Mouse (Mus musculus): ENCODE data around the gene Gpc6.

Gene Gpc6

DNA sequence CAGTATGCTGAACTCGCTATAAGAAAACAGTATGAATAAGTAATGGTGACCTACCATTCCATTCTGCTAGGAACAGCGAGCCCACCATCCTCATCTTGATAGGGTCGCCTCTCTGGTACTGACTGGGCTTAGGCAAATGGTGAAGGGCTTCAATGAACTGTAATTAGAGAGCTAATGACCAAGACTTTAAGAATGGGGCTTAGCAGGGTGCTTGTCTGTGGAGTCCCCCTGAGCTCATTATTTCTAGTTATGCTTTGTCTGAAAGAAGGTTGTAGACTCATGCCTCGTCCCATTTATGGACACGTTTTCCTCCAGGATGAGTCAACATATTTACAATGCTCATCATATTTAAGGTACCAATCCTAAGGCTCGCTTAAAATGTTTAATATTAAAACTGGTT lies 313.1 kb downstream of the Gpc6 start:
- DNase-seq (ENCODE audit: low read depth, low spot score): no peak

DNA sequence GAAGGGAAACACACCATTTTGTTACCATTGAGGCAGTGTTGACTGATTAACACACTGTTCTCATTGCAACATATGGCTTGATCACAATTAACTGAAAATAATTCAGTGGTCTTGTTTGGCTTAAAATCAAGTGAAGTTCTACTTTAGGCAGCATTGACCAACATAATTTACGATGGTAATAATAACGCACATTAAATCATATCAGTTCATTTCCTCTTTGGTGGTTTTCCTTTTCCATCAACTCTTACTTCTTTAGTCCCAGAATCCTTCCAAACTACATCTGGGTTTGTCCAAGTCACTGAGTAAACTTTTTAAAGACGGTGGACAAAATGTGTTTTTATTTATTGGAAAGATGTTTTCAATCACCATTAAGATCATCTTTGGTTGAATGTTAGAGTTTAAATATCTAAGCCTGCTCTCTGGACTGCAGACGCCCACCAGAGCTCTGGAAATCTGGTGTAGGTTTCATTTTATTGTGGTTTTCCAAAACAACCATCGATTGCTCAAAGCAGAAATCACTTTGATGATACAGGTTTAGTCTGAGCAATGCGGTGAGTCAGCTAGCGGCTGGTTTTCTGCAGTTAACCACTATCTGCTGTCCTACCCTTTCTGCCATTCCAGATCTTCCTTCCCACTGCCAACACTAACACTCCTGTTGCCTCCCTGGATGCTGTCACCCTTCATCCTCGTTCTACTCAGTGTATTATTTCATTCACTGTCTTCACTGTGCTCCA lies 314.7 kb downstream of the Gpc6 start:
- peak; percentile 27 for DNase-seq (ENCODE audit: low read depth, low spot score)

DNA sequence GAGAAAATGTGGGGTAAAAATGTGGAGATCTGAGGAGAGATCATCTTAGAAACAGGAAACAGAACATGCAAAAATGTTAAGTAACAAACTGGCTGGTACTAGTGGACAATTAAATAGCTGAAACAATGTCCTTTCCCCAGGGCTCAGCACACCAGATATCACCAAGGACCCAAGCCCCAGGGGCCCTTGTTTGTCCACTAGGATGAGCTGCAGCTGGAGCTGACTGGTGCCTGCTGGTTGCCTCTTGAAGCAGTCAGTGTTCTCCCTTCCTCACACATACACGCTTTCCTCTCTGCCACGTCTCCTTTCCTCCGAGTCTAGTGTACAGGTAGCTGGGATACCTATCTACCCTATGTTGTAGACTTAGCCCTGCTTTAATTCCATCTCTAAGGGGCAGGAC lies 320.5 kb downstream of the Gpc6 start:
- DNase-seq (ENCODE audit: low read depth, low spot score): no peak

DNA sequence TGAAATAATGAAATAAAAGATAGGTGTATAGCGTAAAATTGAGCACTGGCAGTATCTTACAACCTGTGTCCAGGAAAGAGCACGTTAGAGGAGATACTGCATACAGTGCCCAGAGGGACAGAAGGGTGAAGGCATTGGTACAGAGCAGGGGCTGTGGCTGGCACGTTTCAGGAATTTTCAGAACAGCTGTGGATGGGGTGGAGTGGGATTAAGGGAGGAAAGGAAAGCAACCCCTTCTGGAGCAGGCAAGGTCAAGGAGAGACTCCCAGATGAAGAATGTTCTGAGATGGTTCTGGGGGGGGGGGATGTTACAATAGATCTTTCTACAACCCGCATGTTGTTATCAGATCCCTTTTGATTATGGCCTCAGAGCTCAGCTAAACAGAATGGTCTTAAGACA lies 331.1 kb downstream of the Gpc6 start:
- DNase-seq (ENCODE audit: low read depth, low spot score): no peak

DNA sequence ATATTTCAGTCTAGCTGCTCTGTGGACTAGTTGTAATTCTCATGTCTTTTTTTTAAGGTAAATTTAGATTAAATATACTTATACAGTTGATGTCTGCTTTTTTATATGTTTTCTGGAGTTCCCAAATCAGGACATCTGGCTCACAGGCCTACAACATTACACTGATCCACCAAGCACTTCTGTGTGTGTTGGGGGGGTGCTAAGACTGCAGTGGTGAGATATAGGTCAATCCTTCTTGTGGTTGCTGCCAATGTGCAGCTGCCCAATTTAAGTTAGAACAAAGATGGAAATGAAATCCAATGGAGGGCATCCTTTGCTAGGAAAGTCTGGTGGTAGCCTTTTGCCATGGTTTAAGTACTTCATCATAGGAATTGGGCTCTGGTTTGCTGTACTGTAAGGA lies 340.5 kb downstream of the Gpc6 start:
- no peak for DNase-seq (ENCODE audit: low read depth, low spot score)

DNA sequence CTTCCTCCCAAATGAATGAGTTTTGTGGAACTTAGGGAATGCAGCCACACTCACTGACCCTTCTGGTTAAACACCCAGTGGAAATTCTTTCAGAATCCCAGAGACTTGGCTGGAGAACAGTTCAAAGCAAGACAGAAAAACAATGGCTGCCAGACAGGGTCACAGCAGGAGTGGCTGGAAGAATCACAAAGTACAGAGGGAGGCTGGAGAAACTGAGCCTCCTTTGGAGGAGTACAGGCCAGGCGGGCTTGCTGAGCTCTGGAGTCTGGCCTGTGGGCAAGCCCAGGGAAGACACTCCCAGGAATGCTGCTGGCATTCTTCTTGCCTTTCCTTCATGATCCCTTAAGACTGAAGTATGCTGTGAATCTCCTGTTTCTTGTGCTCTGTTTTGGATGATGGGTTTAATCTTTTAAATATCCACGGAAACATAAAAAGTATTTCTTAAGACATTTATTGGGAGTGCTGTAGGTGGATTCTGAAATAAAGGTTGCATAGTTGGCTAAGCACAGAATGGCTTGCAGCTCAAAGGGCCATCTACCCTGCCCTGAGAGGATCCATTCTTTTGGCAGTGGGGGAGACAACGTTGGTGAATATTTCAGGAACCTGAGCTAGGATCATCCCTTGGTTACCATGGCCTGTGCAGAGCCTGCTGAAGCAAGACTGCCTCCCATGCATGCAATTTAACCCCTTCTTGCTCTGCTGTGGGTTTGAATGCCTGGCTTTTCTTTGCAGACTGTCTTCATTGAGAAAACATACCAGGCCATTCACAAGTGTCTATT lies 342.9 kb downstream of the Gpc6 start:
- DNase-seq (ENCODE audit: low read depth, low spot score): no peak

DNA sequence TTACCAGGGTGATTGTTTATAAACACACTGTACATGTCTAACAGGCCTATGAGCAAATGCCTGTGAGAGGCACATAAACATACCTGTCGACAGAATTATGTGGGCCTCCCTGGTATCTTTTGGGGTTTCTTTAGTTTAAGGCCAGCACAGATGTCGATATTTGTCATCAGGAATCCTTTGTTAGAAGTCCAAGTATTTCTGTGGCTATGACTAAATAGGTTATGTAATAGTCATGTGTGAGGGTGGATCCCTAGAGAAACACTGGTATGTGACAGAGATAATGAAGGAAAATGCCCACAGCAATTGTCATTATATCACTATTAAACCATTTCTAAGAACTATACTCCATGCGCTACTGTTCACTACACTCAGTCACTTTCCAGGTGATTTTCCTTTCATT lies 358.5 kb downstream of the Gpc6 start:
- no peak for DNase-seq (ENCODE audit: low read depth, low spot score)

DNA sequence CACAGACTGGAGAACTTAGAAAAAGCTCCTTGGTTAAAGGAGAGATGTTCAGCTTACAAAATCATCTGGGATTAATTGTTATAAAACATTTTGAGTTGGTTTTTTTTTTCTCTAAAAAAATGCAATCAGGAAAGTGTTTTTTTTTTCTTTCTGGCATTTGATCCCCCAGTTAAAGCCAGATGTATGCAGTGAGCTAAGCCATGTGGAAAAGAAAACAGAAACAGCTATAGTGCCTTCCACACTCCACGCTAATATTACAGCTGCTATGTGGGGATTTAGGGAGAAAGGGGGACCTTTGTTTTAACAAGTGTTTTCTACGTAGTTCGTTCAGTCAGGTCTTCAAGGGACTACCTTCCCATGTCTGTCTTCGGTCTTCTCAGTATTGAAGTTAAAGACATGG lies 368.6 kb downstream of the Gpc6 start:
- no peak for DNase-seq (ENCODE audit: low read depth, low spot score)

DNA sequence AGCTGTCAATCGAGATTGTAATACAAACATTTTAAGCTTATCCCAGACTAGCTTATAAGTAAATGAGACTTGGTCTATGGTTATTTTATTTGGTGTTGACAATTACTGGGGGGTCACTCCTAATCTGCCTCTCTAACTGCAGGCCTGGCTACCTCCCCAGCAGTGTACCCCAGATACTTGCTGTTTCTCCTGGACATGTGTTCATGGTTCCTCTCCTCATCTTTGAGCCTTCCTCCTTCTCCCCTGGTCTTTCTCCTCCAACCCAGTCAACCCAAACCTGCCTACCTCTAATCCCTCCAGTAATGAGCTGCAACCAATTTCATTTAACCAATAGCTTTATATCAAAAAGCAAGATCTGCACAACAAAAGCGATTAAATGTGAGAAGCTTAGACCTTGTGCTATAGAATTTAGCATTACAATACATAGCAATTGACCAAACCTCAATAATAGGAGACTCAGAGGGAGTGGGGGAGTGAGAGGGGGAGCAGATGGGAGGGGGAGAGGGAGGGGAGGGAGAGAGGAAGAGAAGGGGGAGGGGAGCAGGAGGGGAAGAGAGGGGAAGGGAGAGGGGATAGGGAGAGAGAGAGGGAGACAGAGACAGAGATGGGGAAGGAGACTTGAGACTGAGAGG lies 371.2 kb downstream of the Gpc6 start:
- DNase-seq (ENCODE audit: low read depth, low spot score): no peak

DNA sequence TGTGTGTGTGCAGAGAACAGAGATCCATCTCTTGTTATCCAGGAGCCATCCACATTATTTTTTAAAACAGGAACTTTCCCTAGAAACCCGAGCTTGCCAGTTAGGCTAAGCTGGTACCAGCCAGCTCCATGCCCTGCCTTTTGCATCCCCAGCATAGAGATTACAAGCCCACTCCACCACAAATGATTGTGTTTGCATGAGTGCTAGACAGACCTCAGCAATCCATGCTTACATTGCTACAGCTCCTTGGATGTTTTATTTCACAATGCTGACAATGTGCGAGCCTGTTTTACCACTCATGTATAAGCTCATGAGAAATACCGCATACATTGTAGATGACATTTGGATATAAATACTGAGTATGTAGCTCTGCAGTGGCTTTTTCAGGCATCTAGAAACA lies 375.9 kb downstream of the Gpc6 start:
- no peak for DNase-seq (ENCODE audit: low read depth, low spot score)

DNA sequence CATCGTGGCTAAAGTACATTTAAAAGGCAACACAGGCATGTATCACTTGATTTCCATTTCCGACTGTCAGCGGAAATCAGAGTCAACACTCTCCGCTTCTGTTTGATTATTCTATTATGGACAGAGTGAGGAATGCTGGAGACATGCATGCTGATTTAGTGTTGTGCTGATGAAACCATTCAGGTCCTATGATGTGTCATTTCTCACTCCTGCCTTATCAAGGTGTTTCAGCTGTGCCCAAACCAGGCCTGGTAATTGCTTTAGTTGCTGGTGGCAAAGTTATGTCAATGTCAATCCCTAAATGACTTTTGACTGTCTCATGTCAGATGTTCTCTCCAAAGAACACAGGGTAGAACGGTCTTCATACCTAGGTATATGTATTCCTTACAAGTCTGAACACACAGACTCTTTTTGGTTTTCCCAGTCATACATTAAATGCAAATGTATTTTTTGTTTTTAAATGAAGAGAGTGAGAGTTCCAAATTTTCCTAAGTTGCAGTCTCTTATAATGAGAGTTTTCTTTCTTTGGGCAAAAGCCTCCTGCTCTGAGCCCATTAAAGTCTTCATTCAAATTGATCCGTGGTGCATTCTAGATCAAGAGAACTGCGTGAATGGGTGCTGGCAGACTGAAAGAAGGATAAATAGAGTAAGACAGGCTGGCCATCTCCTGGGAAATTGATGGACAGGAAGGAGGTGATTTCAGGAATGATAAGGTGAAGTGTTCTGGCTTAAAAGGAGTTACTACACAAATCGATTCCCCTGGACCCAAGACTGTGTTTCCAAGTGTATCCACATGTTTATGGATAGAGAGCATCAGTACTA lies 379.0 kb downstream of the Gpc6 start:
- no peak for DNase-seq (ENCODE audit: low read depth, low spot score)

DNA sequence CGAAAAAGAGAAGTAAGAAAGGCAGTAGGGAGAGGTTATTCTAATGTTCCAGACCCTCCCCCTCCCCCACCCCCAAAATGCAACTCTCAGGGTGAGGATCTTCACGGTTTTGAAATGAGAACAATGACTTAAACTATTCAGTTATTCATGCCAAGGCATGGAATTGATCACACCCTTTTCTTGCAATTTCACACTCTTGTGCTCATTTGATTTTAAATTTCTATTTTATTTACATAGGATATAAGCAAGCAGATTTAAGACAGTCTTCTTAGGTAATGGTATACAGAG lies 379.6 kb downstream of the Gpc6 start:
- no peak for DNase-seq (ENCODE audit: low read depth, low spot score)

DNA sequence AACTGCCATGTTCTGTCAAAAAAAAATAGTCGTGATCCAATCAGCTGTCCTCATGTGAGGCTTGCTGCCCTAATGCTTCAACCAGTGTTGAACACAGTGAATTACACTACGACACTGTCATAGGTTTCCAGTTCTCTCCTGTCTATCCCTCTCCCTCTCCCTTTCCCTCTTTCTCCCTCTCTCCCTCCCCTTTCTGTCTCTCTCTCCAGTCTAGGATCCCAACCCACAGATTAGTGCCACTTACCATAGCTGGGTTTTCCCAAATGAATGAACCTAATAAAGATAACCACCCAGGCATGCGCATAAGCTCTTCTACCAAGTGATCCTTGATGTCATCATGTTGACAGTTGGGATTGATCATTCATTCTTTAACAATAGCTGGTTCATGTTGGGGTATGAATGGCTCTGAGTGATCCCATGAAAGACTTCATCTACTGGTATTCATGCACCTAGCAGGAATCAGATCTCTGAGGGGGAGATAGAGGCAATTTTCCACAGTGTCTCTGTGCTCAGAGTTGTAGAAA lies 384.9 kb downstream of the Gpc6 start:
- no peak for DNase-seq (ENCODE audit: low read depth, low spot score)

DNA sequence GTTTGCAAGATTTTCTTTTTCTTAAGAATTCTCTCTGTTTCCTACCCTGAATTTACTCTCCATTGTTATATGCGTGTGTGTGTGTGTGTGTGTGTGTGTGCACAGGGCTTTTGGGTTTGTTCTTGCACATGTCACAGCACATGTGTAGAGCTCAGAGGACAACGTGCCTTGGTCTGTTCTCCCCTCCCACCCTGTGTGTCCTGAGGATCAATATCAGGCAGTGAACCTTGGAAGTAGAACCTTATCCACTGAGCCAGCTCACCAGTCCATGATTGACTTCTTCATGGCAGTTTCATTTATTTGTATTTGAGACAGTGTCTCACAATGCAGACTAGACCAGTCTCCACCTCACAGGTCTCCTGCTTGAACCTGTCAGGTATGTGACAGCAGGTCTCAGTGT lies 399.1 kb downstream of the Gpc6 start:
- no peak for DNase-seq (ENCODE audit: low read depth, low spot score)

DNA sequence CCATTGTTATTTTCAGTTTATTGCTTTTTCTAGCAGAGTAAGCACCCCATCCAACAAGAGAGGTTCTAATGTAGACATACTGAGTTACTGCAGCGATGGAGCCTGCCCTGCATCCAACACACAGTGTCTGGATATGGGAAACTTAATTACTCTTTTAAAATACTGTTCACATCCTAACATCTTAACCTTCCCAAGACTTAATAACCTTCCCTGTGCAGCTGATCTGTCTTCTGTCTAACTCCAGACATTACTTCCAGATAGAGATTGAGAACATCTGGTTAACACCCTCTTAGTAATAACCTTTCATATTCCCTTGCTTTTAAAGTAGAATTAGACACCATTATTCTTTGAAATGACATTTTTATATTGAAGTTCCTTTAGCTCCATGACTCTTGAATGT lies 407.1 kb downstream of the Gpc6 start:
- no peak for DNase-seq (ENCODE audit: low read depth, low spot score)

DNA sequence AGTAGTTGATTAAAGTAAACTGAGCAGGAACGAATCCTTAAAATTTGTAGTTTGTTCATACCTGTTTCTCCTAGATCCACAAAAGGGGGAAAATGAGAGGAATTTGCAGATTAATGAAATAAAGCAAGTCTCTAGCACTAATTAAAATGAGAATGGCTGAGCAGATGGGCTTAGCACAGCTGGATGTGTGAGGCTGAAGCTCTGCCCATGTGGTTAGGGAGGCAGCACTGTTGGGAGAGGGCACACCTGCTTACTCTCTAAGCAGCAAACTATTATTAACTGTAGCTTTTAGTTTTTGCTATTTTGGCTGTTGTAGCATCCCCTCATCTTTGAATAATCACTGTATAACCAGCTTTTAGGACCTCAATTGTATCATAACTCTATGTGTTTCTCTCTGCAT lies 412.2 kb downstream of the Gpc6 start:
- no peak for DNase-seq (ENCODE audit: low read depth, low spot score)

DNA sequence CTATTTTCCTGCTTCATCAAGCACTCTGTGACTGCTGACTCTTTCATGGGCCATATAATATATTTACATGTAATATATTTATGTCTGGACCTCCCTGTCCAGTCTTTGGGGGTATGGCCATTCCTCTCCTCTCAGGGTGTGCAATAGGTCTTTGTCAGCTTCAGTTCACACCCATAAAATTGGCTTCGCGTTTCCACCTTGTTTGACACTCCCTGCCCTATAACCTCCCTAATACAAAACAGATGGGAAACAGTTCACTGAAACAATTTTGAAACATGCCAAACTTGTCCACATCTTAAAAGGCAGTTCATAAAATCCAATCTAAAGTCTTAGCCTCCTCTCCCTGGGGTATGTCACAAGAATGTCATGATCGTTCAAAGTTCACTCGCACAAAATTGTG lies 415.4 kb downstream of the Gpc6 start:
- peak; percentile 86 for DNase-seq (ENCODE audit: low read depth, low spot score)

DNA sequence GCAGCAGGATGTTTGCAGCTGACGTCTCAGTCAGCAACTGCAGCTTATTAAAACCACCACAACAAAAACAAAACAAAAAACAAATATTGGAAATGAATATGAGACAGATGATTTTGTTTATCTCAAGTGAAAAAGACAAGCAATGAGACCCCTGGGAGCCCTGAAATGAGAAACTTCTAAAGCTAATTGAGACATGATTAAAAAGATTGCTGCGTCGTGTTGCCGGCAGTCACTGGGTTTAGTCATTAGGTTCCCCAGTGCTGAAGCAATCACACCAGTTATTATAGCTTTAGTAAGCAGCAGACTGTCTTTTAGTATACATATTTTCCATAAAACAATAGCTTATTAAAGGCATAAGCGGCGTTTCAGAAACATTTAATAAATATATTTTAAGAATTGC lies 419.4 kb downstream of the Gpc6 start:
- no peak for DNase-seq (ENCODE audit: low read depth, low spot score)

DNA sequence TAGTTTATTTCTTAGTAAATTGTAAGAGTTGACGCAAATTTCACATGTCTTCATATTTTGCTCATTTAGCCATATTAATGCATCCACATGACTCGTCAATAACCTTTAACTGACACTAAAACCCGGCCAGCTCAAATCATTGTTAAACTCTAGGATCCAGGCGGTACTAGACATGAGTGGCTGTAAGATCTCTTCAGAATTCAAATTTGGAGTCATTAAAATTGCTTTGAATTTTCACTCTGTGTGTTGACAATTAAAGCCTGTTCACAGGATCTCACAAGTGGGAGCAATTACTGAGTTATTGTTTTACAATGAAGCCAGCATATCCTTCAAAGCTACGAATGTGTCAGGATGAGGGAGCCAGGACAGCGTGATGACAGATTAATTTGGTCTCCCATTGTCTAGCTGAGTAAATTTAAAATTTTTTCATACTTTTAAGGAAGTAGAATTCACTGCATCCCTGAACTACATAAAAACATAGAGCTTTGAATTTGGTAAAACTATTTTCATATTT lies 421.3 kb downstream of the Gpc6 start:
- DNase-seq (ENCODE audit: low read depth, low spot score): no peak

DNA sequence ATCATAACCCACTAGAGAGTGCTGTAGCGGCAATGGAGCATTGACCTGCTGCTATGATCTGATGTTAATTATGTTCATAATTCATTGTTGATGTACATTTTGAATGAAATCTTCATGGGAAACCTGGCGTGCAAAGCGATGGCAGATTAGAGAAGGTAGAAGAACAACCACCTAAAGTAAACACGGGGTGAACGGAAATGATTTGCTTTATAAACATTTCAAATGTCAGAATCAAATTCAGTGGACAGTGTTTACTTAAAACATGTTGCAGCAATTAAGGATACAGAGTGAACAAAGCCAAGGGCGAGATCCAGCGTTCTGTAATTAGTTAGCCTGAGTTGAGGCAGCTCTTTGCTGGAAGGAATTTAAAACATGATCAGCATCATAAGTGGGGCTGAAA lies 426.2 kb downstream of the Gpc6 start:
- DNase-seq (ENCODE audit: low read depth, low spot score): no peak

DNA sequence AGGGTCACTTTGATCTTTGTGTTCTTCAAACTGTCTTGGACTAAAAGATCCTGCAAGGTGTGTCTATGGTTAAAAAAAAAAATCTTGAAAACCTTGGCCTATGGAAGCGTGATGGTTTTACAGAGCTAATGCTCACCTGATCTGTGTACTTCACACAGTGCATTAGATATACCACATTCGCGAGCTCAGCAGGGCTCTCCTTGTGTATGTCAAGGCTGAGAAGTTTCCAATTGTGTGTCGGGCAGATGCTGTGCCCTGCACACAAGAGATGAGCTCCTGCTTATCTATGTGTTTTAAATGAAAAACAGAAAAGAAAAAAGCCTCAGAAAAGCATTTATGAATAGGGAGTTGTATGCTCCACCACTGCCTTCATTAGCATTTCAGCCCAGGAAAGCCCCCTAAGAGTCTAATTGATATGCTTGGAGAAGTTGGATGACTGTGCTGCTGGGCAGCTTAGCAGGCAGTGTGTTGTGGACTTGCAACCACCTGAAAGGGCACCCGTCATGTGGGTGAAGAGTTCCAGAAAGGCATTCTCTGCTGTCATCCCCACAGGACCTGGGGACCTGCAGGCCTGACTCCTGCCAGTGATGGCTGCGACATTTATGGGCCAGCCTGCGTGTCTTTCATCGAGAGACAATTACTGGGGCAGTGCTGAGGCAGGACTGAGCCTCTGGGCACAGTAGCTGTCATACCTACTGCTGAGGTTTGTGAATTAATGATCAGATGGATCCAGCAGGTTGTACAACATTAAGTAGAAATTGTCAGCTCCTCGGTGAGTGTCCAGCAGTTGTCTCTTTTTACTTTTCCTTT lies 436.2 kb downstream of the Gpc6 start:
- DNase-seq (ENCODE audit: low read depth, low spot score): no peak
